Mouse (Mus musculus): ENCODE measurements around the gene Tbc1d2.

Gene Tbc1d2

DNA sequence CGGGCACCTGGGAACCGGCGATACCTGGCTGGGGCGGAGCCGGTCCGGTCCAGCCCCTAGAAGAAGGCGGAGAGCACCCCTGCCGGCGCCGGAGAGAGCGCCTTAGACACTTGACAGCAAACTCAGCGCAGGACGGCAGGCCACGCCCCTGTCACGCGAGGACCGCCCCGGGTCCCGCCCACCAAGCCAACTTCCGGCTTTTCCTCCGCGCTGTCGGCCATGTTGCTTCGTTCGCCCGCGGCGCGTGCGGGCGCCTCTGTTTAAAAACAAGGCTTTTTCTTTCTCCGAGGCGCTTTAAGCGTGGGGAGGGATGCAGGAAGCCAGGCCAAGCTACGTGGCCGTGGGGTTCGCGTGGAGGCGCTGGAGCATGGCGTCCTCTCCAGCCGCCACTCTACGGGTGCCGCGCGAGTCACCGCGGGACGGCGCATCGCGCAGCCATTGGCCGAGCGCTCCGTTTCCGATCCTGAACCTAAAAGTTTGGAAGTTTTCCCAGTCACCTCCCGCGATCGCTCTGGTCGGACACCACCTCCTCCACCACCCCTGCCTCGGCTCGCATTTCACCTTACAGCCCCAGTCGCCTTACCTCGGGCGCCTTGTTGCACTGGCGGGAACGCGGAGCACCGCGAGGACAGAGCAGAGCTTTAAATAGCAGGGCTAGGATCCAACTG, at the start of gene Tbc1d2:
Gene Tbc1d2 (minus strand): TSS at position 124 of the 668 bp plus-strand sequence.
- peak; percentile 89 to 95 for DNase-seq (ENCODE audit: low read depth in 1 of 2, low spot score in 2 of 2)

DNA sequence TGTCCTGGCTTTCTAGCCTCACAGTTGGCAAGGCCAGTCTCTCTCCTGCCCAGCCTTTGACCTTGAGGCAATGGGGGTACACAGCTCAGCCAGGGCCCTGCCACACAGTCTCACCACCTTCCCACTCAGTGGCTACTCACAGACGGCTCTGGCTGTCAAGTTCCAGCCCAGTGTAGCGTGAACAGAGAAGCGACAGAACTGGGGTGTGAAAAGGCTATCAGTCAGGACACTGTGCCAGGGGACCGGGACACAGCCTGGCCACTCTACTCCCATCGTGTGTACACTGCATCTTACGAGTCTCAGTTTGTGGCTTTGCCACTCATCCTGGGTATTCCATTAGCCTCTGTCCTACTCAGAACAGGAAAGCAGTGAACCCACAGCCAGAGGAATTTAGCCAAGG, 46.5 kb upstream of the Tbc1d2 start:
- no peak for DNase-seq (ENCODE audit: low read depth in 1 of 2, low spot score in 2 of 2)

DNA sequence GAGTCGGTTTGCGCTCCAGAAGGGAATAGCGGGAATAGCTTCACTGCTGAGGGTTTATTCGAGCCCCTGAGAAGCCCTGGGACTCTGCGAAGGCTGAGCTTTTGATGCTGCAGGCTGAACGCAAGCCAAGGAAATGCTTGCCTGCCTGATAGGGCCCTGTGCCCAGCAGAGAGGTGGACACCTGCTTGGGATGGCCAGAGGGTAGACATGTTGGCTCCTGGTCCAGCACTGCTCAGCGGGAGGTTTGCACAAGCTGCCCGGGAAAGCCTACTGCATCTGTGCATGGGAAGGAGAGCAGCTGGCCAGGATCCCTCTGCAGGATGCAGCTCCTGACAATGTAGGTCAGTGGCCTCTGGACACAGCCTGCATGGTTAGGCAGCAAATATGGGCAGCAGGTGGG, 40.6 kb upstream of the Tbc1d2 start:
- no peak for DNase-seq (ENCODE audit: low read depth in 1 of 2, low spot score in 2 of 2)

DNA sequence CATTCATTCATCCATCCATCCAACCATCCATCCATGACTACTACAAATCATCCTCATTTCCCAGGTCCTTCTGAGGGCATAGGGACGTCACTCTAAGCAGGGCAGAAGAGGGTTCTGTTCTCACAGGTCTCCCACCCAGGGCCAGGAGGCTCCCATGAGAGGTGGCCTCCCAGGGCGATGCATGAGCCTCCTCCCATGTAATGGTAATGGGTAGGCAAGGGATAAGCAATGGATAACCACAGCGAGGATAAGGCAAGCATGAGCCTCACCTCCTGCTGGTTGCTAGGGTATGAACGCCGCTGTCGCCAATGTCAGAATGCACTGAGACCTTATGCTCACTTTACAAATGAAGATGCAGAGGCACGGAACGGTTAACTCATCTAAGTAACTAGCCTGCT, 40.0 kb upstream of the Tbc1d2 start:
- DNase-seq (ENCODE audit: low read depth in 1 of 2, low spot score in 2 of 2), result no peak

DNA sequence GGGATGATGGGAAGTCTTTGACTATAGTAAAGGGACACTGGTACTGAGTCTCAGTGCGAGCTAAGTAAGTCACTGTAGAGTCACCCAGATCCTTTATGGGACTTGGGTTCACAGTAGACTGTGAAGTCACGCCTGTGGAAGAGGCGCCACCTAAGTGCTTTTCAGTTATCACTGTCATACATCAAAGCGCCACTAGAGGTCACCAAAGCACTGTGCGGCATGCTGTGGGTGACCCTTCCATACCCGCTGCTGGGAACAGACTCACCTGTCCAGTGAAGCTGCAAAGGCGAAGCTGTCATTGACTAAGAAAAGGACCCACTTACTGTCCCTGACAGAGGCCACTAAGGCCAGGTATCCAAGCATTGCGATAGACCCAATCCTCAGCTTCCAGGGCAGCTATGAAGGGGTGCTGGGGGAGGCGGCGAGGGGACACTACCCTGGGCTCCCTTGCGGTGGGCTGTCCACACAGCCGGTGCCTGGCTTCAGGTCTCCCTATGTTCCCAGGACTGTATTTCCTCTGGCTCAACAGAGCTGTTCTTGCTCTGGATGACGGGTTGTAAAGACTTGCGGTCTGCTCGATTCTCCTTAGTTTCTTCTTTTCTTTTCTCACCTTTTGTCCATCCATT, 39.5 kb upstream of the Tbc1d2 start:
- DNase-seq (ENCODE audit: low read depth in 1 of 2, low spot score in 2 of 2), result peak in 1 of 2 experiments; percentile 41

DNA sequence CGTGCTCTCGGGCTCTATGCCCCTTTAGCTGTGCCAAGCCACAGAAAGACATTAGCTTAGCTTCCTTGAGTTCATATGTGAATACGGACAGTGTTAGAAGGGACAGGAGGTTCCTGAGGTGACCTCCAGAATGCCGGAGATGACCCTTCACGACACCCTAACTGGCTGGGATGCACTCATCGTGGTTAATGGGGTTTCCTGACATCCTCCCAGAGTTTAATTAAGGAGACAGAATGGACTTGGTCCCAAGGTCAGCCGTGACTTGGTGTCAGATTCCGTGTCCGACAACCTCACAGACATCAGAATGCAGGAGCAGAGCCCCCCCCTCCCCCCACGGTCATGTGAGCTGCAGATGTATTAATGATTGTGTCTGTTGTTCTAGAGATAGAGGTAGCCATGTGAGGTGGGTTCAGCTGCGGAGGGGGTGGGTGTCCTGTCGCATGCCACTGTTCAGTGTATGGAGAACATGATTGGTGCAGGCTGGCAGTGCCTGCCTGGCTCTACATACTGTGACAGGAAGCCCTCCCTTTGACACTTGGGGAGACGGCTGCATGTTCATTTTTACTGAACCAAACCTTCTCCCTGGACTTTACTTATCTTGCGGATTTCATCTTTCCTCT, 38.3 kb upstream of the Tbc1d2 start:
- no peak for DNase-seq (ENCODE audit: low read depth in 1 of 2, low spot score in 2 of 2)

DNA sequence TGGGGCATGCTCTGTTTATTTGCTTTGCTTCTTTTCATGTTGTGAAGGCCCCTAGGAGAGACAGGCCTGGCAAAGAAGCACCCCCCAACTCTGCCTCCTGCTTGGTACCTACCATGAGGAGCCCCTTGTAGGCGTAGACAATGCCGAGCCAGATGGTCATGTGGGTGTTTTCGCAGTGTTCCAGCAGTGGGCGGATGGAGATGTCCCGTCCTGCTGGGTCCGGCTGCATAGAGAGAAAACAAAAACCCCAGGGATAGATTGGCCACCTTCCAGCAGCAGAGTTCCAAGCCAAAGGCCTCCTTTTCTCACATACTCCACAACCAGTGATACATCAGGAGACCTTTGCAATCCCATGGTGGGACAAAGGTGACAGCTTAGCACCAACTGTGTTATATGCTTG, 34.2 kb upstream of the Tbc1d2 start:
- no peak for DNase-seq (ENCODE audit: low read depth in 1 of 2, low spot score in 2 of 2)

DNA sequence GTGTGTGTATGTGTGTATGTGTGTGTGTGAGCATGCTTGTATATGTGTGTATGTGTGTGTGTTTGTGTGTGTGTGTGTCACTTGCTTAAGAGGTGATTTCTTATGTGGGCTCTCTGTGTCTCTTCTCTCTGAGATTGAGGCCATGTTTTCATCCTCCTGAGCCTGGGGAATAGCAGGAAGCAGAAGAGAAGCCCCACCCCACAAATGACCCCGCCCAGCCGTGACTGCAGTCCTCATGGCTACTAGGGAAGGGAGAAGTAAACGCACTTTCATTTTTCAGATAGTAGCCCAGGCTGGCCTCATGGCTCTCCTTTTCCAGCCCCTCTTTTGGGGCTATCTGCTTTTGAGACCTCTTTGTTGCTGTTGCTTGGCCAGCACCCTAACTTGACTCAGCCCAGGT, 26.6 kb upstream of the Tbc1d2 start:
- no peak for DNase-seq (ENCODE audit: low read depth in 1 of 2, low spot score in 2 of 2)

DNA sequence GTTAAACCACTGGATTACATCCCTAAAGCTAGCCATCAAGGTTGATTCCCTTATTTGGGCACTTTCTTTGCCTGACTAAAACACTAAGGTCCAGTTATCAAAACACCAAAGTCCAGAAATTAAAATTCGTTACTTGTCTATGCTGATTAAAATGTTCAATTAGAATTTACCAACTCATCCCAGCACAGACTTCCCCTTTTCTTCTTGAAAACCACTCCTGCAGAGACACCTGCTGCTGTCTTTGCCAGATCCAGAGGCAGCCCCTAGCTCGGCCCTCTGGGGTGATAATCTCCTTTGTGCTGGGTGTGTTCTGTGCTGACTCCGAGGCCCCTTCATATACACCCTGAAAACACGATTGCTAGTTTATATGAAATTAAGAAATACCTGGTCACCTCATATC, 26.0 kb upstream of the Tbc1d2 start:
- no peak for DNase-seq (ENCODE audit: low read depth in 1 of 2, low spot score in 2 of 2)

DNA sequence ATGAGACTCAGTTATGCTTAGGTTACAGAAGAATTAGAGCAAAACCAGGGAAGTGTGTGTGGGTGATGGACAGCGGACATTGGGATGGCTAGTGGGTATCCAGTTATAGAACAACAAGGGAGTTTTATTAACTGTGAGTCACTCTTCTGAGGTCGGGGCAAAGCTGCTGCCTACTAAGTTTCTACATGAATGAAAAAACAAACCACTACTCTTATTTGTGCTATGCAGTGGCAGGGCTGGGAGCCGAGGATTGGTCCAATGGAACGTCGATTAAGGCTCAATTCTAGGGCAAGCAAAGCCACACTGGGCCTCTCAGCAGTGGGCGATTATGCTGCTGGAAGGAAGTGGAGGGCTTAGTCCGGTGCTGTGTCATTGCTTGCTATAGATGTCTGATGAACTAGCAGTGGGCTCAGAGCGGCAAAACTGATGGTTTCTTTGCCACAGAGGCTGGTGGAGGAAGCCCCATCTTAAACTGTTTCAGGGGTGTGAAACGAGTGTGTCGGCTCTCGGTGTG, 25.3 kb upstream of the Tbc1d2 start:
- no peak for DNase-seq (ENCODE audit: low read depth in 1 of 2, low spot score in 2 of 2)

DNA sequence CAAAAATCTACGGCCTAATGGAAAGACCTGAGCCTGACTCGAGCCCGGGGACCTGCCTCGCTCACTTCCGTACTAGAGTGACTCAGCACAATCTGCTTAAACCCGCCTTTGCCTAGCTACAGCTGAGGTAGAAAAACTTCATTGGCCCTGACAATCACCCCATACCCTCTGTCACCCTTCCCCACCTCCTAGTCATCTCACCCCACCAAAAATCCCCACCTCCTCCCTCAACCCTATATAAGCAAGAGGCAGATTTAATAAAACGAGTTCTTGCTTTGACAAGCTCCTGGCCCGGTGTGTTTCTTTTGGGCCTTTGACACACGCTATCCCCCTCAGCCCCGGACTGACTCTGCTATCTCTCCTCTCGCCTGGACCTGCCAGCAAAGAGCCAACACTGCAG, 18.6 kb upstream of the Tbc1d2 start:
- no peak for DNase-seq (ENCODE audit: low read depth in 1 of 2, low spot score in 2 of 2)

DNA sequence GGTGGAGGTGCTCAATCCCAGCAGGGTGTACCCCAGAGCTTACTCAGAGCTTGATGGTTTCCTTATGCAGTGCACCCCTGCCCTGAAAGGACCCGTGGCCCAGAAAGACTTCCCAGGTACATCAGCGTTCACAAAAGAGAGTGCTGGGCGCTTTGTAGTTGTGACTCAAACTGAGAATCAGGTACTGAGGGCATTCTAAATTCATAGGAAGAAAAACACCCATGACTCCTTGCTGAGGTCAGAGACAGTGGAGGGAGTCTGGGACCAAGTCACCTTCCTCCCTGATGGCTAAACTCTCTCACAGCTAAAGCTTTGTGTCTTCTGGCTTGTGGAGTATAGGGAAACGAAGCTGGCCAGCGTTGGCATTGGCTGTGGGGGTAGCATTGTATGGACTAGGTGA, 16.4 kb upstream of the Tbc1d2 start:
- no peak for DNase-seq (ENCODE audit: low read depth in 1 of 2, low spot score in 2 of 2)

DNA sequence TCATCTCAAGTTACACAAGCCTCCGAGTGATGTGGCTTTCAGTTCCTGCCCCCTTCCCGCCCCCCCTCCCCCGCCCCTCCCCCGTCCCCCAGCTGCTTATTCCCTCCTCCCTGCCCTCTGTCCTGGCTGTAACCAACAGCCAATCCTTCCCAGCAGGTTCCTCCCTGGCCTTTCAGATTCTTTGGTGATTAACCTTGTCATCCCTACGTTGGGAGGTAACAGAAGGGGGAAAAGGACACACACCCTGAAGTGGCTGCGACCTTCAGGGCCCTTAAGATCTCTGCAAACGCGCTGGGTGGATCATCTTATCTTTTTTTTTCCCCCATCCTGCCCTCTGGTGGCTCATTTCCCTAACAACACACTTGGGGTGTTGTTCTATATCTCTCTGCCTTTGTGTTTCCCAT, 15.4 kb upstream of the Tbc1d2 start:
- no peak for DNase-seq (ENCODE audit: low read depth in 1 of 2, low spot score in 2 of 2)

DNA sequence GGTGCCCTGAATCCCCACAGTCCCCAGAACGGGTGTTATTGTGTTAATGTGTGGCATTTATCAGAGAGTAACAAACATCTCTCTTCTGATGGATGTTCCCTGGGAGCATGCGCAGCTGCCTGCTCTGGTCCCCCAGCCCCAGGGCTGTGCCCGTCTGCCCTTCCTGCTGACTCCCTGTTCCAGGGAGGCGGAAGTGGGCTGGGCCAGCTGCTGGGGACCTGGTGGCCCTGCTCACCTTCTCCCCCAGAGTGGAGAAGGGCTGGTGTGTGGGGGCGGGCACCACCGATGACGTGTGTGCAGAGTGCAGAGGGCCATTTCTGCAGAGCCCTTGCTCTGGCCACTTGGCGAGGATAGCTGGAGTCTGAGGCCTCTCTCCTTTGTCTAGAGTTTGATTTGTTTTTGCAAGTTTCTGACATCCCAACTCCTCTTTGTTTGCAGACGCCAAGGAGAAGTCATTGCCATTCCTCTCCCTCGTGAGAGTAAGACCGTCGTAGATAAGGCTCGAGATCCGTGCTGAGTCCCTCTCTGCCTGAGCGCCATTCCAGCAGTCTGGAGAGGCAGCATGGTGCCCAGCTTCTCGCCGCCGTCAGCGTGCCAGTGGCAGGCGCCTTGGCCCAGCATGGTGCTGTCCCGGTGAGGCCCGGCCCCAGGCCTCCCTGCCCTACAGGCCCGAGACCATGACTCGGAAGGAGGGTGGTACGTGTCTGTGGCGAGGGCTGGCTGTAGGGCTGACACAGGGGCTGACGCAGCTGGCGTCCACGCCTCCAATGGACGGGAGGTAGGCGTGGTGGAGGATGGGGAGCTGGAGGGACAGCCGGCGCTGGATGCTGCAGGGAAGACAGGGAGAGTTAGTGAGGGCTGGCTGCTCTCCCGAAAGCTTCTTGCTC, 14.4 kb upstream of the Tbc1d2 start:
- DNase-seq (ENCODE audit: low read depth in 1 of 2, low spot score in 2 of 2), result no peak

DNA sequence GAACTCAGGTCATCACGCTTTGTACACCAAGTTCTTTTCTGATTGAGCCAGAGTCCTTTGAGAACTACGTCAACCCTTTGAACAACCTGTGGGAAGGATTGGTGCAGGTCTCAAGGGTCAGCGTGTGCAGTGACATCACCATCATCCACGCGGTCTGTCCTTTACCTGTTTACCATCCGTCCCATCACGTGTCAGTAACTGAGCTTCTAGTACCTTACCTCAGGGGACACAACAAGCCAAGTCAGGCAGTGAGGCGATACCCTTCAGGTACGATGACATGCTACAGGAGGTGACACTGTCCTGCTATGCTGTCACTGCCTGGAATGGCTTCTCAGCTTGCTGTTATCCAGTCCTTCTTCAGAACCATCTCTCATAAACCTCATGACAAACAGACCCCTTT, 11.4 kb upstream of the Tbc1d2 start:
- no peak for DNase-seq (ENCODE audit: low read depth in 1 of 2, low spot score in 2 of 2)

DNA sequence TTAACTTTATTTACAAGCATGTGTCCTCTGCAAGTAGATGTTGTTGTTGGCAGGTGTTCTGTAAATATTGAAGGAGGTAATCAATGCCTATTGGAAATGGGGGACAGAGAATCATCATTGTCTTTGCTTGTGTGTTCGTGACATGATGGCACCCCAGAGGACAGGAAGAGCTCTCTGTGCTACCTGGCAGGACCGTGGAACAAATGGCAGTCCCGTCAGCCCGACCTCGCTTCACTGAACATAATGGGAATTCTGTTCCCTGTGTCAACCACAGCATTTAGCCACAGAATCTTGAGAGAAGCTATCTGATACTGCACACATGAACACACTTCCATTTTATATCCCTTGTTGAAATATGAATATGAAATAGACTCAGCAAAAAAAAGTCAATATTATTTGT, 8.9 kb upstream of the Tbc1d2 start:
- no peak for DNase-seq (ENCODE audit: low read depth in 1 of 2, low spot score in 2 of 2)

DNA sequence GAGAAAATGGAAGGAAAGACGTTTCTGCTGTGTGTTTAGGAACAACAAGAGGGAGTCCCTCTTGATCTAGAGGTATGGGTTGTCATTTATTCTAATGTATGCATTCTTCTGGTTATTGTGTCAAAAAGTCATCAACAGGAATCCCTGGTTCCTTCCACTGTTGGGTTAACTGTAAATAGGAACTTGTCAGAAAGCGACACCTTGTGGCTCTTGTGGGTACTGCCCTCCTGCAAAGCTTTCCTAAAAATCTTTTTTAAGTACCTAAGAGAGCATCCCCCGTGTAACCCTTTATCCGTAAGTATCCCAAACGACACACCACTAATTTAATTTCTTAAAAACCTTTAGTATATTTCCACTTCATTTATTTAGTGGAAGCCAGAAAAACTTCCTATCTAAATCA, 7.1 kb upstream of the Tbc1d2 start:
- DNase-seq (ENCODE audit: low read depth in 1 of 2, low spot score in 2 of 2), result peak in 1 of 2 experiments; percentile 69

DNA sequence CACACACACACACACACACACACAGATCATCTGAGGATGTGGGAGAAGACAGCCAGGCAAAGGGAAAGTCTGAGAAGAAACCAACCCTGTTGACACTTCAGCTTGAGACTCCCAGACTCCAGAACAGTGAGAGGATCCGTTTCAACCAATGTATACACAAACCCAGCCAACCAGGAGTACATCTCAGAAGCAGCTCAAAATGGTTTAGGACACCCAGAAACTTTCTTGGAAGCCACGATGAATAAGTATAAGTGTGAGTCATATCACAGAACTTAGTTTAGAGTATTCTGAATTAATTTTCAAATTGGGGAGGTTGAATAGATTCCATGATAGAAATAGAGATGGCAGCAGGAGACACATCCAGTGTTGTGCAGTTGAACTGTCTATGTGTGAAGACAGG, 5.9 kb upstream of the Tbc1d2 start:
- no peak for DNase-seq (ENCODE audit: low read depth in 1 of 2, low spot score in 2 of 2)

DNA sequence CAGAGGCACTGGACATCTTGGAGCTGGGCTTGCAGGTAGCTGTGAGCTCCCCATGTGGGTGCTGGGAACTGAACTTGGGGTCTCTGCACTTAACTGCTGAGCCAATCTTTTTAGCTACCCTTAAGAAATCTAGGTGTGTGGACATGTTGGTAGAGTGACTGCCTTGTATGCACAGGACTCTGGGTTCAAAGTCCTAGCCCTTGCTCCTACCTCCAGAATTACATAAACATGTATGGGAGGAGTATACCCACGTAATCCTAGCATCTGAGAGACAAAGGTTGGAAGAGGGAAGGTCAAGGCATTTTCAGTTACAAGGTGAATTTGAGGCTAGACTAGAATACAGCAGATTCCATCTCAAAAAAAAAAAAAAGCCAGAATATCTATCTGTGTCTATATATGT, 5.3 kb upstream of the Tbc1d2 start:
- DNase-seq (ENCODE audit: low read depth in 1 of 2, low spot score in 2 of 2), result no peak

DNA sequence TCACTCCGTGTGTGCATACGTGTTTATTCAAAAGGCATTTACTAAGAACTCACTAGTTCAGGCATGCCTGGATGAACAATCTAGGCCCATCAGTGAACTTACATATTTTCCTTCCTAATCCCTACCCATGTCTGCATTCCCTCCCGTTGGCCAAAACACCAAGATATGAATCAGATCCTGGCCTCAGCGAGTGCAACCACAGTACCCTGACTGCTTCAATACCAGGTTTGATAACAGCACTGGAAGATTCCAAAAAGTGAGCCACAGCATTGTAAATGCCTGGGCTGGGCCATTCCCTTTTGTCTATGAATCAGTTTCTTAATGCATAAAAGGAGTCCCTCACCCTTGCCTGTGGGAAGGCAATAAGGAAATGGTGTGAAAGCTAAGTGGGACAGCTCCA, 848 bp downstream of the Tbc1d2 start:
- no peak for DNase-seq (ENCODE audit: low read depth in 1 of 2, low spot score in 2 of 2)

DNA sequence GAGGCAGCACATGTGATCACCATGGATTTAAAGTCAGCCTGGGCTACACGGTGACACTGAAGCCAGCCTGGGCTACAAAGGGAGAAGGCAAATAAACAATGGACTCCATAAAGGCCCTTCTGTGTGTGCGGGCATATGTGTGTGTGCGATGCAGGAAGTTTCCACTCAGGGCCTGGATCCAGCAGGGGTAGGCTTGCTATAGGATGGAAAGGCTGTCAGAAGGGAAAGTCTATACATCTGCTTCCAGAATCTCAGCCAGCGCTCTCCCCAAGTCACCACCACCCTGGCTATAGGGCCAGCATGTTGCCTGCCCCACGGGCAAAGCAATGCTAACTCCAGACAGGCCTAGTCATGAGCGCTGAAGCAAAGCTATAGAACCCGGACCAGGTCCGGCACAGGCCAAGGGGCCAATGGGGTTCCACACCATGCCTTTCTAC, 6.3 kb downstream of the Tbc1d2 start:
- DNase-seq (ENCODE audit: low read depth in 1 of 2, low spot score in 2 of 2), result no peak

All from monocyte, adult 2 months (primary cell).